Mouse (Mus musculus): ENCODE measurements at regions not wholly inside any gene's neighbourhood (a gene's known extent, or its start where the extent isn't known, plus 50 kb on each side); places are given as distances from the start of the nearest gene placed in this dataset.

GRCm38 (mm10) chr11:64230071-64230470 is 150.8 kb upstream of the Cox10 start:
- peak; percentile 4 for DNase-seq (ENCODE audit: low read depth)

- peak; percentile 8 for DNase-seq (ENCODE audit: low read depth)
Measured at GRCm38 (mm10) chr11:64220888-64221287, 141.6 kb upstream of the Cox10 start.

- no peak for DNase-seq (ENCODE audit: low read depth)
Measured at GRCm38 (mm10) chr11:64217181-64217580, 137.9 kb upstream of the Cox10 start.

- DNase-seq (ENCODE audit: low read depth), result no peak
Measured at GRCm38 (mm10) chr11:64210916-64211315, 131.6 kb upstream of the Cox10 start.

GRCm38 (mm10) chr11:64208306-64208705 is 129.0 kb upstream of the Cox10 start:
- DNase-seq (ENCODE audit: low read depth), result no peak

- no peak for DNase-seq (ENCODE audit: low read depth)
Measured at GRCm38 (mm10) chr11:64207358-64207864, 128.1 kb upstream of the Cox10 start.

- DNase-seq (ENCODE audit: low read depth), result no peak
Measured at GRCm38 (mm10) chr11:64206155-64206554, 126.9 kb upstream of the Cox10 start.

GRCm38 (mm10) chr11:64205069-64205468 is 125.8 kb upstream of the Cox10 start:
- no peak for DNase-seq (ENCODE audit: low read depth)

GRCm38 (mm10) chr11:64204305-64204704 is 125.0 kb upstream of the Cox10 start:
- DNase-seq (ENCODE audit: low read depth), result no peak

GRCm38 (mm10) chr11:64200874-64201273 is 121.6 kb upstream of the Cox10 start:
- no peak for DNase-seq (ENCODE audit: low read depth)

- no peak for DNase-seq (ENCODE audit: low read depth)
Measured at GRCm38 (mm10) chr11:64195272-64195671, 116.0 kb upstream of the Cox10 start.

- no peak for DNase-seq (ENCODE audit: low read depth)
Measured at GRCm38 (mm10) chr11:64188701-64189100, 109.4 kb upstream of the Cox10 start.

- DNase-seq (ENCODE audit: low read depth), result no peak
Measured at GRCm38 (mm10) chr11:64187488-64188444, 108.5 kb upstream of the Cox10 start.

- DNase-seq (ENCODE audit: low read depth), result no peak
Measured at GRCm38 (mm10) chr11:64187007-64187406, 107.7 kb upstream of the Cox10 start.

- no peak for DNase-seq (ENCODE audit: low read depth)
Measured at GRCm38 (mm10) chr11:64186590-64186989, 107.3 kb upstream of the Cox10 start.

- no peak for DNase-seq (ENCODE audit: low read depth)
Measured at GRCm38 (mm10) chr11:64180036-64180435, 100.8 kb upstream of the Cox10 start.

- peak; percentile 23 for DNase-seq (ENCODE audit: low read depth)
Measured at GRCm38 (mm10) chr11:64173421-64174062, 94.3 kb upstream of the Cox10 start.

- DNase-seq (ENCODE audit: low read depth), result no peak
Measured at GRCm38 (mm10) chr11:64172926-64173325, 93.7 kb upstream of the Cox10 start.

GRCm38 (mm10) chr11:64168626-64169025 is 89.4 kb upstream of the Cox10 start:
- DNase-seq (ENCODE audit: low read depth), result peak; percentile 44

- DNase-seq (ENCODE audit: low read depth), result no peak
Measured at GRCm38 (mm10) chr11:64164796-64165195, 85.5 kb upstream of the Cox10 start.

- no peak for DNase-seq (ENCODE audit: low read depth)
Measured at GRCm38 (mm10) chr11:64158281-64158680, 79.0 kb upstream of the Cox10 start.

- no peak for DNase-seq (ENCODE audit: low read depth)
Measured at GRCm38 (mm10) chr11:64156640-64157039, 77.4 kb upstream of the Cox10 start.

GRCm38 (mm10) chr11:64139483-64139882 is 60.2 kb upstream of the Cox10 start:
- no peak for DNase-seq (ENCODE audit: low read depth)
